Mouse (Mus musculus) limb, embryonic 14.5 days (tissue): ENCODE measurements at regions not wholly inside any gene's neighbourhood (a gene's known extent, or its start where the extent isn't known, plus 50 kb on each side); places are given as distances from the start of the nearest gene placed in this dataset.

ENCODE experiments used
- ATAC-seq: fragments of 200-750 bp; cut with Nextera tagmentation; 2 replicates; pipeline ENCODE4 v1.8.0; 2017; ENCODE audit warnings: low read depth, moderate number of reproducible peaks, moderate TSS enrichment; ENCODE audit not compliant: low FRiP score
- DNase-seq: peaks from one replicate; pipeline ENCODE4 v3.0.0-alpha.2; 2015; ENCODE audit warnings: low spot score
- H3K27ac ChIP-seq: fragments of 300-500 bp; sonication (generic); replicated peaks from 2 replicates; pipeline ENCODE4 v1.5.1; 2014; ENCODE audit warnings: low read depth, mild to moderate bottlenecking, low read length, moderate library complexity, mixed read lengths
- H3K27me3 ChIP-seq: fragments of 300-500 bp; sonication (generic); 2 replicates; pipeline ENCODE4 v1.6.1; 2014; ENCODE audit warnings: low read length, mixed read lengths; ENCODE audit not compliant: control insufficient read depth, insufficient read depth
- H3K36me3 ChIP-seq: fragments of 300-500 bp; sonication (generic); 2 replicates; pipeline ENCODE4 v1.6.1; 2014; ENCODE audit warnings: mild to moderate bottlenecking, low read length, moderate library complexity, mixed read lengths; ENCODE audit not compliant: control insufficient read depth, insufficient read depth
- H3K4me1 ChIP-seq: fragments of 300-500 bp; sonication (generic); 2 replicates; pipeline ENCODE4 v1.6.1; 2014; ENCODE audit warnings: antibody characterized with exemption, low read length, mixed read lengths; ENCODE audit not compliant: control insufficient read depth, insufficient read depth
- H3K4me2 ChIP-seq: fragments of 300-500 bp; sonication (generic); replicated peaks from 2 replicates; pipeline ENCODE4 v1.6.1; 2014; ENCODE audit warnings: low read depth, mild to moderate bottlenecking, low read length, moderate library complexity; ENCODE audit not compliant: severe bottlenecking
- H3K4me3 ChIP-seq: fragments of 300-500 bp; sonication (generic); replicated peaks from 2 replicates; pipeline ENCODE4 v1.5.1; 2014; ENCODE audit warnings: low read length
- H3K9ac ChIP-seq: fragments of 300-500 bp; sonication (generic); 2 replicates; pipeline ENCODE4 v1.6.1; 2014; ENCODE audit warnings: mild to moderate bottlenecking, low read depth, low read length, moderate library complexity; ENCODE audit not compliant: severe bottlenecking
- H3K9me3 ChIP-seq: fragments of 300-500 bp; sonication (generic); 2 replicates; pipeline ENCODE4 v1.6.1; 2016; ENCODE audit warnings: low read length; ENCODE audit not compliant: control insufficient read depth
- POLR2A ChIP-seq: fragments of 200-500 bp; IDR thresholded peaks from 2 replicates; pipeline ENCODE4 v1.8.0; 2012; ENCODE audit warnings: inconsistent platforms, mild to moderate bottlenecking, moderate library complexity, borderline replicate concordance; ENCODE audit not compliant: insufficient read depth, insufficient read length; ENCODE audit errors: extremely low read depth
- WGBS: fragments of 180-500 bp; shearing (Covaris S2); extraction: QIAGEN DNeasy Blood & Tissue Kit; methylation state at CpG from one replicate; pipeline ENCODE4 v1.1.7; 2014; 5-methylcytosine and 5-hydroxymethylcytosine counted together

- no peak for DNase-seq
- TF ChIP-seq POLR2A, result no peak
- under 1% methylated on average over 48 of the region's 50 CpGs for WGBS
- Histone ChIP-seq H3K9ac (no peak overlapping the region), H3K27ac (no peak overlapping the region), H3K9me3 (no peaks in the 10 kb centered on the region), H3K36me3 (no peaks in the 10 kb centered on the region), H3K4me1 (0 out of 2 replicates have a peak, but pooled peaks cover 2% of the 10 kb centered on the region), H3K27me3 (peaks cover 98% of the 10 kb centered on the region), H3K4me2 (peak overlapping the region; percentile 28), H3K4me3 (peak overlapping the region; percentile 18)
- no peak for ATAC-seq
Observed at GRCm38 (mm10) chr2:94243053-94243916, 85.5 kb upstream of the Hsd17b12 start.

- Histone ChIP-seq H3K27me3 (peaks cover 92% of the 10 kb centered on the region), H3K4me3 (peak overlapping the region; percentile 18; the same call in 1 of the 2 replicates), H3K9ac (no peak overlapping the region), H3K36me3 (no peaks in the 10 kb centered on the region), H3K9me3 (no peaks in the 10 kb centered on the region), H3K27ac (no peak overlapping the region), H3K4me1 (0 out of 2 replicates have a peak, but pooled peaks cover 2% of the 10 kb centered on the region), H3K4me2 (peak overlapping the region; percentile 28; the same call in 1 of the 2 replicates)
- no peak for TF ChIP-seq POLR2A
- ATAC-seq (no peak), DNase-seq (no peak)
- under 1% methylated on average over 7 of the region's 7 CpGs for WGBS
Observed at GRCm38 (mm10) chr2:94242406-94243052, 84.8 kb upstream of the Hsd17b12 start.

GRCm38 (mm10) chr2:94242051-94242397 is 84.3 kb upstream of the Hsd17b12 start:
- TF ChIP-seq POLR2A, result no peak
- 5% methylated on average over 4 of the region's 4 CpGs for WGBS
- ATAC-seq (no peak), DNase-seq (no peak)
- Histone ChIP-seq H3K27me3 (peaks cover 87% of the 10 kb centered on the region), H3K4me2 (no peak overlapping the region), H3K36me3 (no peaks in the 10 kb centered on the region), H3K9ac (no peak overlapping the region), H3K9me3 (no peaks in the 10 kb centered on the region), H3K4me1 (0 out of 2 replicates have a peak, but pooled peaks cover 2% of the 10 kb centered on the region), H3K4me3 (peak overlapping the region; percentile 29; the same call in 1 of the 2 replicates), H3K27ac (no peak overlapping the region)

- H3K9ac ChIP-seq, result no peak overlapping the region
- peaks cover 87% of the 10 kb centered on the region for H3K27me3 ChIP-seq
- H3K4me3 ChIP-seq, result peak overlapping the region; percentile 29
- H3K9me3 ChIP-seq, result no peaks in the 10 kb centered on the region
- H3K27ac ChIP-seq, result no peak overlapping the region
- no peak for ATAC-seq
- 0 out of 2 replicates have a peak, but pooled peaks cover 2% of the 10 kb centered on the region for H3K4me1 ChIP-seq
- under 1% methylated on average over 42 of the region's 55 CpGs for WGBS
- DNase-seq, result no peak
- H3K36me3 ChIP-seq, result no peaks in the 10 kb centered on the region
- H3K4me2 ChIP-seq, result peak overlapping the region; percentile 49
- no peak for TF ChIP-seq POLR2A
Observed at GRCm38 (mm10) chr2:94241301-94242050, 83.7 kb upstream of the Hsd17b12 start.

DNA sequence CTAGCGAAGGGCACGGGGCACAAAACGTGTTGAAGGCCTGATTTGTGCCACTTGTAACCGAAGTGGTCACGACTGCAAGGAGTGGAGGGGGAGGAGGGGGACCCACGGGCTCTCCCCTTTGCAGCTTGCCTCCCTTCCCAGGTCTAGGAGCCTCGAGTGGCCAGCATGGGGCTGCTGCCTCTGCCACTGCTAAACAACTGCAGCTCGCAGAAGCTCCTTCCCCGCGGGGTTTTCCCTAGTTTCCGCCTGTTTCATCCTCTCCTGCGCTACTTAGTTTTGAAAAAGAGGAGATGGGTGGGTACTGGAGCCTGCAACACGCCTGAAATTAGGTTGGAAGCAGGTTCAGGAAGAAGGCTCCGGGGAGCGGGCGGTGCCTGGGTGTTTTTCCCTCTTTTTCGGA is 82.6 kb upstream of the Hsd17b12 start:
- Histone ChIP-seq H3K9me3 (no peaks in the 10 kb centered on the region), H3K4me2 (no peak overlapping the region), H3K27ac (no peak overlapping the region), H3K9ac (no peak overlapping the region), H3K4me3 (no peak overlapping the region), H3K27me3 (peaks cover 83% of the 10 kb centered on the region), H3K36me3 (no peaks in the 10 kb centered on the region), H3K4me1 (0 out of 2 replicates have a peak, but pooled peaks cover 2% of the 10 kb centered on the region)
- DNase-seq (no peak), ATAC-seq (no peak)
- no peak for TF ChIP-seq POLR2A
- 2% methylated on average over 17 of the region's 17 CpGs for WGBS
